Mouse (Mus musculus) frontal cortex, postnatal 14 days (tissue): ENCODE measurements around the gene Cwc25.
A peak's percentile ranks its signal among the peaks of the same experiment; 100 is the strongest.
"Not testable (repeated sequence)": the region's sequence is repeated elsewhere in the genome, so short reads cannot be mapped to it uniquely, and the experiment has no call there.

Experiments
- DNase-seq, 2 experiments: peaks; one replicate each; pipeline ENCODE4 v3.0.0; 2022; ENCODE audit warnings: low spot score in 2 of 2

Gene Cwc25

DNA sequence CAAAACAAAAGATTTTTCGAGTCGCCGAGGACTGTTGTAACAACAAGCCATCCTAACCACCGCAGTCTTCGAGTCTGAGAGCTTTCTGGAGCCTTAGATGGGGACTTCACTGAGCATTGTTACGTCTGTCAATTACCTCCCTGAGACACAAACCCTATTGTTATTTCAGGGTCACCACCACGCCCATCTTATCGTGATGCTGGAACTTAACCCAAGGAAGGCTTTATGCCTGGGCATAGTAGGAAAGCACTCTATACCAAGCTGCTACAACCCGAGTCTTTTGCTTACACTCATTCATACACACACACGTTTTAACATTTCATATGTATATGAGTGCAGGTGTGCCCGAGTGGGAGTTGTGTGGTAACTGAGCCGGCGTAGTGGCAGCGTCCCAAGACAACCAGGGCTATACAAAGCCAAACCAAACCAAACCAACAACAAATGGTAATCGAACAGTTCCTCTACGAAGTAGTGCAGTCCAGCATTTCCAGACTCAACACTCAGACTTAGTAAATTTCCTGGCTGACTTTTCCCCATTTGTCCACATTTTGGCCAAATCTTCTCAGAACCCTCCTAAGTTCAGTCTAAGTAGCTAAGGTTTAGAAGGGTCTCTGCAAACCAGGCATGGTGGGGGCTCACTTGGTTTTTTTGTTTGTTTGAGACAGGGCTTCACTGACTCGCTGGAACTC is 9.6 kb upstream of the Cwc25 start, which contains the start of gene 1700001P01Rik:
TSS of gene 1700001P01Rik (minus strand) at position 111 of the 689 bp plus-strand sequence.
- no peak for DNase-seq

DNA sequence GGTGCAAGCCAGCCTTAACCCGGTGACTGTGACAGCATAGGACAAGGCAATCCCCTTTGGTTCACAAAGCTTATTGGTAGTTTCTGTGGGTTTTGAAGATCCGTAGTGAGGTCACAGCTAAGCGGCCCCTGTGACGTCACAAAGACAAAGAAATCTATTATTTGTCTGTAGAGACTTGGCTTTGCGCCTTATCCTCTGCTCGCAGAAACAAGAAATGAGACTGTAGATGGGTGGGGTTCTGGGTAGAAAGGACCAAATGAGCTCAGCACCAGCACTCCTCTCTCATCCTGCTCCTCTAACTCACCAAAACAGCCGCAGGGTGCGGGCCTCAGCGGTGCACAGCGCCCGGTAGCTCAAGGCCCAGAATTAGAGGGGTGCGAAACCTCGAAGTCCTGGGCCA is 8.8 kb upstream of the Cwc25 start:
- no peak for DNase-seq

DNA sequence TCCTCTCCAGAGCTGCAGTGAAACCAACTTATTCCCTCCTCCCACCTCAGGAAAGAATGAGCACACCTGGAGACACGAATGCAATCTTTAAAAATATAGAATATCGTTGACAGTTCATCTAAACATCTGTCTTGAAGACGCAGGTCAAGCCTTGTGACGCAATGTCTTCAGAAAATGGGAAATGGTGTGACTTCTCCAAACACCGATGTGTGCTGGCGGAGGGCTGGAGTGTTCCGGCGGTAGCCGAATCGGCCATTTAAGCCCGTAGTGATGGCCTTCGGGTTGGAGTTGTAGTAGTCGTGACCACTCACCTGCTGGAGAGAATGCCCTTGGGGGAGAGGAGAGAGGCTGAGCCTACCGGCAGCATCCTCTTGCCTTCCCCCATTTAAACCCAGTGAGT is 5.1 kb upstream of the Cwc25 start:
- no peak for DNase-seq

DNA sequence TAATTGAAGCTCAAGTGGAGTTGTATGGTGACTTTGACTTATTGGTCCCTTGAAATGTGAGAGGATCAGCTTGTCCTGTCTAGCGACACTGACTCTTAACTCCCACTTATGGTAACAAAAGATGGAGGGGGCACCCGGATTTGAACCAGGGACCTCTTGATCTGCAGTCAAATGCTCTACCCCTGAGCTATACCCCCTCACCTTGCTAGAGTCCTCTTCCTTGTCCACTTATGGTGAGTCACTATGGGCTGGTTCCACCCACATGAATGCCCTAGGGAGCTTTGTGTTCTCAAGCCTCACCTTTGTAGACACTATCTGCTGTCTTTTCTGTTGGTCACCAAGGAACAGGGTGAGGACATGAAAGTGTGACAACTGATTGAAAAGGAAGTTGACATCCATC is 3.3 kb upstream of the Cwc25 start:
- no peak for DNase-seq

DNA sequence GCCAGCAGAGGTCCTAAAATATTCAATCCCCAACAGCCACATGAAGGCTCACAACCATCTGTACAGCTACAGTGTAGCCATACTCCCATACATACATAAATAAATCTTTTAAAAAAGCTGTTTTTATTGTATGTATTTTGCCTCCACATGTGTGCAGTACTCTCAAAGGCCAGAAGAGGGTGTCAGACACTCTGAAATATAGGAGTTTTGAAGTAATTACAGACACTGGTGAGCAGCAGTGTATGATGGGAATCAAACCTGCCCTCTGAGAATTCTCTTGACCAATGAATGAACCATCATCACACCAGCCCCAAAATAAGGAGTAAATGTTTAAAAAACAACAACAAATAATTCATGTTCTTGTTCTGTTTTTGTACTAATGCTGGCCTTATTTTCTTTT is 4.7 kb downstream of the Cwc25 start:
- DNase-seq = no peak

DNA sequence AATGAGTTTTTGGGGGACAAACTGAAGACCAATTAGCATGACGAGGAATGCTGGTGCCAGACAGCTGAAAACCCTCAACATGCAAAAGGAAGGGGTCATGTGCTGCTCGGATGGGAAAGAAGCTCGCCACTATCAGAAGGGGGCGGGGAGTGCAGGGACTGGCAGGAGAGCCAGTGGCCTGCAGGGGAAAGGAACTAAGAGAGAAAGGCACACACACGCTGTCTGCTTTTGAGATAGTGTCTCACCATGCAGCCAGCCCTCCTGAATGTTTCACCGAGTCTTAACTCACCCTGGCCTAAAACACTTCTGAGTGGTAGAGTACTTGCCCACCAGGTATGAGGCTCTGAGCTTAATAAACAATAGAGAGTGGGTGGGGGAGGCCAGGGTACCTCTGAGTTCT is 7.4 kb downstream of the Cwc25 start:
- no peak for DNase-seq

DNA sequence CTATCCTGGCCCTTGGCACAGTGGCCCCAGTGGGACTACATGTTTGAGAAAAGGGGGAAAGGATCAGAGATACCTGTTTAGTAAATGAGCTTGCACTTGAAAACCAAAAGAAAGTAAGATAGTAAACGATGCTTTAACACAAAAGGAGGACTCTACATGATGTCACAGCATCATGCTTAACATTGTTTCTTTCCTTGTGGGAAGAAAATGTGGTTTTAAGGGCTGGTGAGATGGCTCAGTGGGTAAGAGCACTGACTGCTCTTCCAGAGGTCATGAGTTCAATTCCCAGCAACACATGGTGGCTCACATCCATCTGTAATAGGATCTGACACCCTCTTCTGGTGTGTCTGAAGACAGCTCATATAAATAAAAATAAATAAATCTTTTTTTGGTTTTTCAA is 8.2 kb downstream of the Cwc25 start:
- DNase-seq = no peak

DNA sequence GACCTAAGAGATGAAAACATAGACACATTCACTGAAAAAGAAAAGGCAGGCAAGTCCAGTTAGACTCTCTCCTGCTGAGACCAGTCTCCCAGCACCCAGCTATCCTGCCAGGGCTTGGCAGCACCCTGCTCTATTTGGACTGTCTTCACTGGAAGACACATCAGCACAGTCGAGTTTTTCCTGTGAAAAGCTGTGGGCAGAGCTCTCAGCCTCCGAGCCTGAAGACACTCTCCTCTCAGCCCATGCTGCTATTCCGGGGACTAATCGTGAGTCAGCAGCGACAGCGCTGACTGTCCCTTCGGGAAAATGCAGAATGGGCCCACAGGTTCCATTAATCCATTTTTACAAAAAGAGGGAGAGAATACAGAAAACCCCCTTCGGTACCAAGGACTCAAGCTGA is 13.1 kb downstream of the Cwc25 start:
- DNase-seq = no peak

DNA sequence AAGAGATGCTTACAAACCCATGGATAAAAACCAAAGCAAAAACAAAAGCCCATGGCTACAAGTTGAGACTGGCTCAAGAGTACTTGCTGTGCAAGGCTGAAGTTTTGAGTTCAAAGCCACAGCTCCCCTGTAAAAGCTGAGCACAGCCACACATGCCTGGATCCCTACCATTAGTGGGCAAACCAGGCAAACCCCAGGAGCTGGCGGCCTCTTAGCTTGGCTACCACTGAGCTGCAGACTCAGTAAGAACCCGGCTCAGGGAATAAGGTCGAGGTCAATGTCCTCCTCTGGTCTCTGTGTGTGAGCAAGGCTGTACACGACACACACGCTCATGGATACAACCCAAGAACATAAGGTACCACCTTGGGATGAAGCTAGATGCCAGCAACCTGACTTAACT is 17.9 kb downstream of the Cwc25 start:
- DNase-seq = no peak

DNA sequence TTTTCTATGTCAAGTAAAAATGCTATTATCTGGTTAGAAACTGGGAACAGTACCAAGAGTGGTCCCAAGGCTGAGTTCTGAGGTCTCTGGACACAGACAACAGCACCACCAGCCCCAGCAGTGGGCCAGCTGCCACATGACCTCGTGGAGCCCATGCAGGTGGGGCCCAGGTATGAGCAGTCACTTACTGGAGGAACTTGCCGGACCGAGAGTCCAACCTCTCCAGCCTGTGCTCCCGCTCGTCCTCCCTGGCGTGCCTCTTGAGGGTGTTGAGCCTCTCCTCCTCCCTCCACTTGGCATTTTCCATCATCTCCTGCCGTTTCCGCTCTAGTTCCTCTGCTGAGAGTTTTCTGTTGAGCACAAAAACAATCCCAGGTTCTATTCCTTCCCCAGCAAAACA is 18.6 kb downstream of the Cwc25 start:
- no peak for DNase-seq

DNA sequence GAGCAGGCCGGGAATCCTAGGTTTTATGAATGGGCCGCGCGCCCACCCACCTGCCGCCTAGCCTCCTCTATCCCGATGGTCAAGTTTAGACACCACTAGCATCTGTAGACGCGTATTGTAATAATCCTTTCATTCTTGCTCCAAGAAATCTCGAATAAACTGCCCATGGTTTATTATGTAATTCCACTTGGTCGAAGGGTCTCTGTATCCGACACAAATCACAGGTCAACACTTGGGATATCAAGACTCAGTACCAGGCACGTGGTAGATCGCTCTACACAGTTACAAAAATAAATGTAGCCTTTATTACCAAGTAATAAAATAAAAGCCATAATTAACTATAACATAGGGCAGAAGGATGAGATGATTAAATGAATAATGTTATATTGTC is 21.0 kb downstream of the Cwc25 start:
- no peak for DNase-seq

DNA sequence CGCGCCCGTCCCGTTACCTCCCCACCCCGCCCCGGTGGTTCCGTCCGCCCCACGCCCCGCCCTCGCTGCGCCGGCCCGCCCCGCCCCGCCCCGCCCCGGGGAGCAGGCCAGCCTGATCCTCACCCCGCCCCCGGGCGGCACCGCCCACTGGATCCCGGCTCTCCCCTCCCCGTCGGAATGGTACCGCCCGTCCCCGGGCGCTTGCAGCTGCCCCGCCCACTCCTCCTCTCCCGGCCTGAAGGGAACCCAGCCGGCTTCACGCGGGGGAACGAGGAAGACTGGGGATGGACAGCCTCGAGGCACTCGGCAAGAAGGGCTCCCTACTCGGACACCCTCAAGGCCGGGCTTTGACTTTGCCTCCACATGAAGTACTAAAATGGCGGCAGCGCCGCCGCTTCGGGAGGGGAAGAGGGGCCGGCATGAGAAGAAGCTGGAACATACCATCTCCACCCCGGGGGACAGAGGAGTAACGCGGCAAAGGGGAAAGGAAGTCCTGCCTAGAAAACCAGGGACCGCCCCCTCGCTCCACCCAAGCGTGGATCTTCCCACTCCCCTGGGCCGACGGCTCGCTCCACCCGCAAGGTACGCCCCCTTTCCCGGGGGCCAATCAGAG is 21.5 kb downstream of the Cwc25 start:
- peak; percentile 96 to 98 for DNase-seq

DNA sequence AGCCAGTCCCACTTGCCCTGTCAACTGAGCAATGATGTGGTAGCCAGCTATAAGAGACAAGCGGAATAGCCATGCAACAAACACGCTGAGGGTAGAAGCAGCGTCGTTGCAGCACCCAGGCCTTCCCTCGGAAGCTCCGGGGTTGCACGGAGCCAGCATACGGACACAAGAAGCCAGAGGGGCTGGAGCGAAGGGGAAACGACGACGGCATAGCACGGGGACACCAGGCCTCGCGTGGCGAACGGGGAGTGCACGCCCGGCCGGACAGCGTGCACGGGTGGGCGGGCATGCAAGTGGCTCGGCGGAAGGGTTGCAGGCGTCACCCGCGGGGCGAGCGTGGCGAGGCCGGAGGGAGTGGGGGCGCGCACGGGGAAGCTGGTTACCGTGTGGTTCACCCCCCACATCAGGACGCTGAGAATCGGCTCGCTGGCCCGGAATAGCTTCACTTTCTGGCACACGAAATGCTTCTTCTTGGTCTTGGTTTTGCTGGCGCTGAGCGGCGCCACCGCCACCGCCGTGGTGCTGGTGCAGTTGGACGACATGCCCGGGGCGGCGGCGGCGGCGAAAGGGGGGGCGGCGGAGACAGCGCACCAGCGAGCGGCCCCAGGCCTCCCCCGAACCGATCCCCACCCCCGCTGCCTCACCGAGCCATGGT is 22.2 kb downstream of the Cwc25 start, which contains the start of gene Pip4k2b:
TSS of gene Pip4k2b (minus strand) at position 642 of the 655 bp plus-strand sequence.
- peak; percentile 47 to 53 for DNase-seq

DNA sequence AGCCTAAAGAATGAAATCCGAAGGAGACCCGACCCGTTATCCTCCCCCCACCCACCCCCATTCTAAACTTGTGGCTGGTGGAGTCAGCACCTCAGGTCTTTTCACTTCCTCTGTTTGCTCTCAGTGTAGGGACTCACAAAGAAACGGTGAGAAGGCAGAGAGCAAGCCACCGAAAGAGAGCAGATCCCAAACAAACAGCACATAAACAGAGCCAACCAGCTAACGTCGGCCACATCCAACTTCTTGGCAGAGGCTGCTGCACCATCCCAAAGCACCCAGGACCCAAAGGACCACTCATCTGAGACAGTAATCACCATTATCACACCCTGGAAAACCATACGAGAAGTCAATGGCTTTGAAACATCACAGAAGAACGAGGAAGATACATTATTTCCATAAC is 22.9 kb downstream of the Cwc25 start:
- DNase-seq = no peak

DNA sequence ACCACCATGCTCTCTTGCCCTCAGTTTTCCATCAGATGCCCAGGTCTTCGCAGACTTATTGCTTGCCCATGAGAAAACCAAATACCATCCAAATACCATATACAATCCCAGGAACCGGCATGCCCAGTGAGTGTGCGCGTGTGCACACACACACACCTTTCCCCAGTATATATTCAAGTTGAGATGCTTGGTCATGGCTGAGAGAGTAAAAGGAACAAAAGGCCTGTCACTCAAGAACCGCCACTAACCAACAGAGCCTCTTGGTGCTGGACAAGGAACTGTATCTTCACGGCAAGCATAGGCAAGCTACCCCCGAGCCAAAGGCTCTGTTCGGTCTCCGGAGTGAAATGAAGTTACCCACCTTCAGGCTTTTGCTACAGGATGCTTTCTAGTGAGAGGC is 23.8 kb downstream of the Cwc25 start:
- no peak for DNase-seq

DNA sequence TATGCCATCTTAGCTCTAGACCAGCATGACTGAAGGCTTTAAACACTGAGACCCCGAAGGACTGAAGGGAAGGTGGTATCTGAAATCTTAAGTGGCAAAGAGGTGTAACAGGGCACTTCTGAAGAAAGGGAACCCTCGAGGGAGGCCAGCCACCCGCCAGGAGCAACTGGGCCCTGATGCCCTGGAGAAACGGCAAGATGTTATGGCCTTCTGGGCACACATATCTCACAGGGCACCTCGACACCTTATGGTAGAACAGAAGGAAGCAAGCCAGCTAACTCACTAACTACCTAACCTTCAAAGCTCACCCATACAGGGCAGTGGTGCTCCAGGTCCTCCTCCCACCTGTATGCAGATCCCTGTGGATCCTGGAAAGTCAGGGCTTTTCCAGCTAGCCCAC is 24.2 kb downstream of the Cwc25 start:
- DNase-seq = no peak

DNA sequence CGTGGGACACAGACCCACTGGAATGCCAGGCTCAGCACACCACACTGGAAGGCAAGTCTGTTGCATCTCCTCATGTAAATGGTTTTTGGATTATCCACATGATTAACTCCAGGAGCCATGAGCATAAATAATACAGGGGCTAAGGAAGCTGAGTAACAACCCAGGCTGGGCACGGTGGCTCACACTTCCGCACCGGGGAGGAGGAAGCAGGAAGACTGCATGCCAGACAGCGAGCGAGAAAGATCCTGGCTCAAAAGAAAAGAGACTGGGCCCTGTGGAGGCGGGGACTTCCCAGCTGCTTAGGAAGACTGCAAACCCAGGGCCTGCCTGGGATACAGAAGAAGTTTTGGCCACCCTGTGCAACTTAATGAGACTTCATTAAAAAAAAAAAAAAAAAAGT is 26.2 kb downstream of the Cwc25 start:
- DNase-seq = no peak

DNA sequence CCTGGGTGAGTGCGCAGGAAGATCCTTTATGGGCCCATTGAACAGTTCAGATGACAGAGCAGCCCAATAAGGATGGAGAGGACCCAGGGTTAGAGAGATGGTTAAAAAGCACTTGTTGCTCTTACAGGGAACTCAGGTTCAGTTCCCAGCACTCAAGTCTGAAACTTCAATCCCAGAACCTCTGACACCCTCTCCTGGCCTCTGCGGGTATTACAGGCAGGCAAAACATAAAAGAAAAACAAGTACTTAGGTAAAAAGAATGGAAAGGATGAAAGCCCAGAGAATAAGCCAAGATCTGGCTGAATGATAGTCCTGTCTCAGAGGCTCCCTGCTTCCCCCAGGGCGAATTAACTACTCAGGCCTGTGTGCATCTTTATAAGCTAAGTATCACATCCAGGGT is 27.2 kb downstream of the Cwc25 start:
- no peak for DNase-seq

DNA sequence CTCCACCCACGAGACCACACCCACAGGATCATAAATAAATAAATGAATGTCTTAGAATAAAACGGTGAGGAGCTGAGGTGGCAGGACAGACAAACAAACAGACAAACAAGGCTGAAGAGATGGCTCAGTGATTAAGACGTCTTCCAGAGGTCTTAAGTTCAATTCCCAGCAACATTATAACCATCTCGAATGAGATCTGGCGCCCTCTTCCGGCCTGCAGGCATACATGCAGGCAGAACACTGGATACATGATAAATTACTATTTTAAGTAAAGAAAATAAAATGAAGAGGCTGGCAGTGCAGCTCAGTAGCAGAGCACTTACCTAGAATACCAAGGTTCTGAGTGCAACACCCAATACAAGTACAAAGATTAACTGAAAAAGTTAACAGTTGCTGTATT is 27.7 kb downstream of the Cwc25 start:
- DNase-seq = no peak

DNA sequence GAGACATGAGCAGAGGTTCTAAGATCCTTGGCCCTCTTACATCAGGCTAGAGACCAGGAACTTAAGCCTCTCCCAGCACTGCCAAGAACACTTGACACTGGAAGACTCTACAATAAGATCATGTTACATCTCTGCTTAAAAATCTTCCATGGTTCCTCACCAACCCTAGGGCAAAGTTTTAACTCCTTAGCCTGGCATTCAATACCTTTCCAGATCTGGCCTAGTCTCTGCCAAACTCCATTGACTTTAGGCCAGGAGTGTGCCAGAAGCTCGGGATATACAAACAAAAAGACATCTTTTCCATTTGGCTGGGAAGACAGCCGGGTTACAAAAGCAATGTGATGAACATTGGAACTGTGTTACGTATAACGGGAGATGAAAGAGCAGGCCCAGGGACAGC is 28.8 kb downstream of the Cwc25 start:
- DNase-seq = no peak

DNA sequence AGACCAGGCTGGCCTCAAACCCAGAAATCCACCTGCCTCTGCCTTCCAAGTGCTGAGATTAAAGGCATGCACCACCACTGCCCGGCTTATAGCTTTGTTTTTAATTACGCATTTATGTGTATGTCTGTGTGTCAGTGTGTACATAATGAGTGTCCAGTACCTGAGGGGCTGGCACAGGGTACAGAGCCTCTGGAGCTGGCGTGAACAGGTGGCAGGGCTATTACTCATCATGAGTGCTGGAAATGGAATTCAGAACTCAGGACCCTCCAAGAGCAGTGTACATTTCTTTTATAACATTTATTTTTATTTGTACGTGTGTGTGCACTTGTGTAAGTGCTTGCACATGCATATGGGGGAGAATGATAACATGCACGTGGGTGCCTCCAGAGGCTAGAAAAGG is 29.7 kb downstream of the Cwc25 start:
- DNase-seq = no peak

DNA sequence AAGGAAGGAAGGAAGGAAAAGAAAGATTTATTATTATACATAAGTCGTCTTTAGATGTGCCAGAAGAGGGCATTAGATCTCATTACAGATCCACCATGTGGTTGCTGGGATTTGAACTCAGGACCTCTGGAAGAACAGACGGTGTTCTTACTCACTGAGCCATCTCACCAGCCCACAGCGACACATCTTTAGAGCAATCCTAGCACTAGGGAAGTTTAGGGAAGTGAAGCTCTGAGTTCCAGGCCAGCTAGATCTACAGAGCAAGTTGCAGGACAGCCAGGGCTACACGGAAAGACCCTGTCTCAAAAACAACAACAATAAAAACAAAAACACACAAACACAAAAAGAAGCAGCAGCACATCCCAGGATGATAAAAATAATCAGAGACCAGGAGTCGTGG is 31.5 kb downstream of the Cwc25 start:
- DNase-seq = not testable (repeated sequence)

DNA sequence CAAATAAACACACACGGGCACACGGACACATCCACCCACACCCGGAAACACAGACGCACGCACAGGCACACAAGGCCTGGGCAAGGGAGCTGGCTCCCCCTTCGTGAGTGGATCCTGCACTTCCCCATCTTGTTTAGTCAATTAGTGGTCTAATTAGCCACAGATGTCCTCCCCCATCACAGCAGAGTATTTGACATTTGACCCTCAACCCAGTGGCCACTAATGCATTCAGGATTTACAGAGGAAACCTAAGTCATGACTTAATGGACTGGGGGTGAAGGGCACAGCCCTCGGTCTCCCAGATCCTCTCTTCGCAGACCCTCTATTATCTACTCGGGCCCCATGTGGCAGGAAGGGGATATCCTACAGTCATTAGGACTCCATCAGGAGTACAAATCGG is 32.7 kb downstream of the Cwc25 start:
- no peak for DNase-seq
